Mouse (Mus musculus): Measurements from ENCODE around the gene Iapp. TPM values are rescaled to one million over a fixed set of nuclear protein-coding genes. Genes with fewer than 3 reads are reported as not detected.
"Not testable (repeated sequence)": the region's sequence is repeated elsewhere in the genome, so short reads cannot be mapped to it uniquely, and the experiment has no call there.

The Iapp gene
- not detected in 3 replicates for total RNA-seq (2017)

DNA sequence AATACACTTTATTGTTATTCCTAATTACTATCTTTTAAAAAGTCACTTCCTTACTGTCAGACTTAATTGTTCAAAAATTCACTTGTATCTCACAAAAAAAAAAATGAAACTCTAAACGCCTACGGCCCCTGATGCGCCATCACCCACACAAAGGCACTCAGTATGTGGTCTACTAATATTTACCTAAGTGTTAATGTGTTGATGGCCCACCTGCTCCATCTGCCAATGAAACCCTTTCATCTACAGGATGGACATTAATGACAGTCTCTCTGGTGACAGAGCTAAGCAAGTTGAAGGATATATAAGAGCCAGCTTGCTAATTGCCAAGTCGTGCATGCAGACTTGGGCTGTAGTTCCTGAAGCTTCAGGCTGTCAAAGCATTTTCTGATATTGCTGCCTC, at the start of gene Iapp:
Gene Iapp (plus strand): TSS at position 326 of the 400 bp plus-strand sequence.
- no peak for ATAC-seq (replicated peaks; ENCODE audit: insufficient number of reproducible peaks, low FRiP score, low TSS enrichment, poor library complexity, severe bottlenecking)

DNA sequence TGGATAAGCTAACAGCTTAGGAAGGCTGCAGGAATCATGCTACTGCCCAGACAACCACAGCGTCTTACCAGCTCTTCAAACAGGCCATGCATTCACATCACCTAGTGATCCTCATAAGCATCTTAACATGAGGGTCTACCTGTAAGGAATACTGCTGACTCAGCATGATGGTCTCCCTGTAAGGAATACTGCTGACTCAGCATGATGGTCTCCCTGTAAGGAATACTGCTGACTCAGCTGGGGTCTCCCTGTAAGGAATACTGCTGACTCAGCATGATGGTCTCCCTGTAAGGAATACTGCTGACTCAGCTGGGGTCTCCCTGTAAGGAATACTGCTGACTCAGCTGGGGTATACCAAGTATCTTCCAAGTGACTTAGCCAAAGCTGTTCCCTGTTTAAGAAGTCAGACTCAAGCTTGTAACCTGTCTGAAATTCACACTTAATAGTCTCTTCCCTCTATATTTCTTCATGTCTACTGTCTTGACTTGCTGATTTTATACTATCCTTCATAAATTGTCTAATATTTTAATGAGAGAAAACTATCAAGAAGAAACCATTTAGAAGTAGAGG, 47.4 kb upstream of the Iapp start:
- not testable (repeated sequence) for ATAC-seq (replicated peaks; ENCODE audit: insufficient number of reproducible peaks, low FRiP score, low TSS enrichment, poor library complexity, severe bottlenecking)

DNA sequence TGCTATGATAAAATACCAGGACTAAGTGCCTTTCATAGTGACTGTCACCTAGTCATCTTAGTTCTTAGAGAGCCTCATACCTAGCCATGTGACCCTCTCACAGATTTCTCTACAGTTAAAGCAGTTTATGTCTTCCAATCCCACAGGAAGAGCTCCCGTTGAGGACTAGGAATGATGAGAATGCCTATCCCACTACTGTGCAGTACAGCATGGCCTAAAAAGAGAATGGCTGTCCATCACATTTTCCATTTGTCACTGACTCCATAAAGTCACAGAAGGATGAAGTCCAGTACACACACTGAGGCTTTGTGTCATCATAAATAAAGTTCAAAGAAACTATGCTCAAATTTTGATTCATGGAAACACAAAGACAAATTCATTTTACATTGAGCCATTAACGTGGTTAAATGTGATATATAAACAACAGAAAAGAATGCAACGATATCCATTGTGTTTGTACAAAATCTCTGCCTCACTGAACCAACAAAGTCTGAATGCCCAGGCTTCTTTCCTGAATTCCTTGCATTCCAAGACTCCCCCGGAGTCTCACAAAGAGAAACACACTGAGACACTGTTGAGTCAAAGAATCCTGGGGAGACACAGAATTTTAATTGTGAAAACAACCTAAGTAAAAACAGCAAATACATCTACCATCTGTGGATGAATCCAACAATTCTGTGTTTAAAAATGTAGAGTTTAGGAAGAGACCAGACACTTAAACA, 22.3 kb upstream of the Iapp start:
- no peak for ATAC-seq (replicated peaks; ENCODE audit: insufficient number of reproducible peaks, low FRiP score, low TSS enrichment, poor library complexity, severe bottlenecking)

DNA sequence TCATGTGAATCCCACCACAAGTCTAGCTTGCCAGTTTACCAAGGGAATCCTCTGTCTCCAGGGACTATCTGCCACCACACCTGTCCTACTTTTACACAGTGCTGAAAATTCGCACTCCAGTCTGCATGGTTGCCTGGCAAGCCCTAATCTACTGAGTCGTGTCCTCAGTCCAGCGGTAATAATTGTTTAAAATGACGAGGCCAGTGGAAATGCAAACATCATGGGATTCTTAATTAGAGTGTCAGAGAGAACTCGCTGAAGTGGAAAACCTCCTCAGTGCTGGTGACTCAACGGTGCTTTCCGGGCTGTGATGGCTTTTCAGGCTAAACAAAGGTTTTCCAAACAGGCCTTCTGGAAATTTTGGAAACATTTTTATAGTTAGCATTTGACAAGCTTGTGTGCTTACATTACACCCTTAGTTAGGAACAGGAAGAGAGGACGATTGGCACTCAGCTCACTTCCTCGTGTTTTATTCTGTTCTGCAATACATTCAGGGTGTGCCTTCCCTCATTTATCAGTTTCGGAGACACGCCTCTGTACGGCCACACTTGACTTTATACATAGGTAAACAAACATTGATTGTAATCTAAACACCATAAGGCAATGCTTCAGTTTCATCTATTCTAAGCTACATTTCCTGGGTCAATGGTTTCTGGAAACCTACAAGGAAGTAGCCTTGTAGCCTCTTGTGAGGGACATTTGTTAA, 8.7 kb upstream of the Iapp start:
- ATAC-seq (replicated peaks; ENCODE audit: insufficient number of reproducible peaks, low FRiP score, low TSS enrichment, poor library complexity, severe bottlenecking), result no peak

DNA sequence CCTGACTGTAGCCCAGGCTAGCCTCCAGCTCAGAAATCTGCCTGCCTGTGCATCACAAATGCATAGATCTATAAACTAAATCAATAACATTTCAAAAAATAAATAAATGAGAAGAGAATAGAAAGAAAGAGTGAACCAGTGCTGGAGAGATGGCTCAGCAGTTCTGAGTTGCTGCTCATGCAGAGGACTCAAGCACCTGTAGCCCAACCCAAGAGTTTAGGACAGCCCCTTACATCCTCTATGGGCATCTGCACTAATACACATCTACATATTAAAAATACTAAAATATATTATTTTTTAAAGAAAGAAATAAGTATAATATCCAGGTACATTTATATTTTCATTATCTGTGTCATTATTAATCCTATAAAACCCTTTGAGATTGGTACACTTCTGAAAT, 6.9 kb downstream of the Iapp start:
- ATAC-seq (replicated peaks; ENCODE audit: insufficient number of reproducible peaks, low FRiP score, low TSS enrichment, poor library complexity, severe bottlenecking), result no peak

DNA sequence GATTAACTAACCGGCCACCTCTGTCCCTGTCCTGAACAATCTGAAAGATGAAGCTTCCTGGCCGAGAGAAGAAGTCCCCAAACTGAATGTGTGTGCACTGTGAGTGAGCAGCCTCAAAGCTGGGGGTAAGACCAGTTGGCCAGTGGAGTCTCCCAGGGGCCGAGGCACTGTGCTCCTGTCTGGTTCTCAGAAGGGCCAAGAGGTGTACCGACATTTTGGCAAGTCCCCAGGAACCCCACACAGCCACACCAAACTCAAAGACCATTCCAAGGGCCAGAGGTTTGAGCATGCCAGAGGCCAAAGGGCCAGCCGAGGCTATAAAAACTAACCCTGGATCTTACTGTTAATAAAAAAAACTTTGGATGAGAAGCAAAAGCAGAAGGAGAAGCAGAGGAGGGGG, 16.1 kb downstream of the Iapp start:
- no peak for ATAC-seq (replicated peaks; ENCODE audit: insufficient number of reproducible peaks, low FRiP score, low TSS enrichment, poor library complexity, severe bottlenecking)

DNA sequence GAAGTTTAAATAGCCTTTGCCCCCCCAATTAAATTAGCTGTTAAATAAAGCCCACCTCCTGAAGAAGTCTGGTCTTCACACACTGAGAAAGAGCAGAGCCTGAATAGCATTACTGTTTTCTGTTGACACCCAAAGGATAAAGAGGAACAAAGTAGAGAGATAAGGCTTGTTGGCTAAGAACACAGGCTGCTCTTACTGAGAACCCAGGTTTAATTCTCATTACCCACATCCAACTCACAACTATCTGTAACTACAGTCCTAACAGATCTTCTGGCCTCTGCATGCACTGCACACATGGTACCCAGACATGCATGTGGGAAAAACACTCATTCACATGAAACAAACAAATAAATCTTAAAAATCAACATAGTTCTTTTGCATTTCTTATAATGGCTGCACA, 18.9 kb downstream of the Iapp start:
- no peak for ATAC-seq (replicated peaks; ENCODE audit: insufficient number of reproducible peaks, low FRiP score, low TSS enrichment, poor library complexity, severe bottlenecking)

DNA sequence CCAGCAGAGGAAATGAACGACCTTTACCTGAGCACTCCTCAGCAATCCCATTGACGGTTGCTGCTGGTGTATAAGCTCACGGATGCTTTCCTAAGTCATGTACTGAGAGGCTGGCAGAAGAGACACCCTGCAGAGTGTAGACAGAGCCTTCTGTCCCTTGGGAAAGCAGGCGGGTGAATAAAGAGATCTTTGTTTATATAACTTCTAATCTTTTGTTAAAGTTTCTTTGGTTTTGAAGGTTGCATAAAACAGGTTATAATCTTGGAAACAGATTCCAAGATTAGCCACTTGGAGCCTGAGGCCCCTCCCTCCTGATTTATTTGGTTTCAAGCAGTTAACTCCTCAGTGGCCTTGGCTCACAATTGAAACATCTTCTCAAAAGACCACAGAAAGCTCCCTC, 24.7 kb downstream of the Iapp start, which contains the start of gene Slco1a5:
Gene Slco1a5 (minus strand): TSS at position 101 of the 400 bp plus-strand sequence.
- ATAC-seq (replicated peaks; ENCODE audit: insufficient number of reproducible peaks, low FRiP score, low TSS enrichment, poor library complexity, severe bottlenecking), result no peak

DNA sequence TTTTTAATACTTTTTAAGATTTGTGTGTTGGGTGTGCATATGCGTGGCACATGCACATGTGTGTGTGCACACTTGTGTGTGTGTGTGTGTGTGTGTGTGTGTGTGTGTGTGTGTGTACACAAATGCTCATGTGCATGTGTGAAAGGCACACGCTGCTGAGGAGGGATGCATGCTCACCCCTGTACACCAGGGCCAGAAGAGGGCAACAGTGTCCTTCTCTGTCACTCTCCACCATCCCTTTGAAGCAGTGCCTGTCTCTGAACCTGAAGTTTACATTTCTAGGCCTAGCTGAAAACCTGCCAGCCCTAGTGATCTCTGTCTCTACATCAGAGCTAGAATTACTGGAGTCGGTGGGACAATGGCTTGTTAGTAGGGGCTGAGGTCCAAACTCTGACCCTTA, 28.4 kb downstream of the Iapp start:
- ATAC-seq (replicated peaks; ENCODE audit: insufficient number of reproducible peaks, low FRiP score, low TSS enrichment, poor library complexity, severe bottlenecking), result no peak

DNA sequence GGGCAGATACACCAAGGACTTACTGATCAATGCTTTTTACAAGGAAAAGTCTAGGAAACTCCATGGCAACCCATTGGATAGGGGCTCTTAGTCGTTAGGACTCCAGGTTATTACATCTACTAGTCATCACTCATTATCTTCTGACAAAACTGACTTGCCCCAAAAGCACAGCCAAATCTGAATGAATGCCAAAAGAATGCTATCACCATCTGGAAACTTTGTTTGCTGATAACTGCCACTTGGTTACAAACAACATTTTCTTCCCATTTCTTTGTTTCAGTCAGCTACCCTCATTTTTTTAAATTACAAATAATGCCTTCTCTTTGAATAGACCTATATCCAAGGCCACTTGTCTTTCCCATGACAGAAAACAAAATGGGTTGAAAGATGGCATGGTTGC, 31.0 kb downstream of the Iapp start:
- no peak for ATAC-seq (replicated peaks; ENCODE audit: insufficient number of reproducible peaks, low FRiP score, low TSS enrichment, poor library complexity, severe bottlenecking)

DNA sequence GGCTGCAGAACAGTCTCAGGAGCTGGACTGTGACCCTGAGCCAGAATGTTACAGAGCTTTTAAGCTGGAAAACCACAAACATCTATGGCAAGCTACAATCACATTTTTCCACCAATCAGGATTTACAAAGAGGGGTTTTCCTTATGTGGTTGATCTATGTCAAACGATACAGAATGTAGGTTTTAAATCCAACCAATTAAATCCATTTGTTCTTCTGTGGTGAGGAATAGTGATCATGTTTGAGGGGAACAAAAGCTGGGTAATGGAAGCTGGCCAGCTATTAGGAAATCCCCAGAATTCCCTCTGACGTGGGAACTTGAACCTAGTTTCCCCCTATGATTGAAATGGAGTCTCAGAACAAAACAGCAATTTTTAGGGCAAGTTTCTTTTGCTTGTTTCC, 40.7 kb downstream of the Iapp start:
- ATAC-seq (replicated peaks; ENCODE audit: insufficient number of reproducible peaks, low FRiP score, low TSS enrichment, poor library complexity, severe bottlenecking), result no peak

DNA sequence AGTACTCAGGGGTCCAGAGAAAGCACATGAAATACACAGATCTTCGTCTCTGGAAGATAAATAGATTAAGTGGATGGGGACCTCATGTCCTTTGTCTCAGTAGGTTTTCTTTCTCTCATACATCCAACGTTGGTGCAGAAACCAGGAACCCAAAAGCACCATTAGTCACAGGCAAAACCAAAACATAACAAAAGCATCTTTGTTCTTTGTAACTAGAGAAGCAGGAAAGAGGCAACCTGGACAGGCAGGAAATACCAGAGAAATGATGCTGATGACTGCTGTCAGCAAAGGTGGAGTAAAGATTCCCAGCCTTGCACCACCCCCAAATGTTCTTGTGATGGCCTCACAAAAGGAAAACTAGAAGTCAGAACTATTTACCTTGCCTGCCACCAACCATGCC, 41.4 kb downstream of the Iapp start:
- ATAC-seq (replicated peaks; ENCODE audit: insufficient number of reproducible peaks, low FRiP score, low TSS enrichment, poor library complexity, severe bottlenecking), result no peak

DNA sequence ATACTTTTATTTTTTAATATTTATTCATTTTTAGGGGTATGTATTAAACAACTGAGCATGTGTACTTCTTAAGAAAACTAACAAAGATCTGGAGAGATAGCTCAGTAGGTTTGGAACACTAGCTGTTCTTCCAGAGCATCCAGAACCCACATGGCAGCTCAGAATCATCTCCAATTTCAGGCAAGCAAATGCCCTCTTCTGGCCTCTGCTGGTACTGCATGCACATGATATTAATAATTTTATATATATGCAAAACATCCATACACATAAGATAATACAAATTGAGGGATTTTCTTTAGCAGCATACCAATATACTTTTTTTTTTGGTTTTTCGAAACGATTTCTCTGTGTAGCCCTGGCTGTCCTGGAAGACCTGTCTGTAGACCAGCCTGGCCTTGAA, 45.3 kb downstream of the Iapp start:
- no peak for ATAC-seq (replicated peaks; ENCODE audit: insufficient number of reproducible peaks, low FRiP score, low TSS enrichment, poor library complexity, severe bottlenecking)

DNA sequence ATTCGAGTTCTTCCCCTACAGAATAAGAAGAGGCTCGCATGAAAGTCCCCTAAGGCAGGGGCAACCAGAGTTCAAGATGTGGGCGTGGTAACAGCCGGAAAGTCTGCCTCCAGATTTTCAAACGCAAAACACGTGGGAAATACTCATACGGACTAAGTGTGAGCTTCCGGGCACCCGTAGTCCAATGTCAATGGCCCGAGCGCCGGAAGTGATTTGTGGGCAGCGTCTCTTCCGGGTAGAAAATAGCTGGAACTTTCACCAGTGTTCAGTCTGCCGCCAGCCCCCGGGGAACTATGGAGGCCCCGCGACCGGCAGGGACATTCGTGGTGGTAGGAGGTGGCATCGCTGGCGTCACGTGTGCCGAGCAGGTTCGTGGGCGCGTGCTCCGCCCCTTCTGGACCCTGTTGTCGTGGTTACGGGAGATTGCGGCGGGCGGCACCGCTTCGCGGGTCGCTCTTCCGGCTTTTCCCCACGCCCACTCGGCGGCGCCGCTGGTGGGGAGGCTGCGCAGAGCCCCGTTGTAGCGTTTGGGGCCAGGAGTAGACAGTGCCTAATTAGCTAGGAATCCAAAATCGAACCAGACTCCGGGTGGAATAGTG, 47.3 kb downstream of the Iapp start, which contains the start of gene Pyroxd1:
Gene Pyroxd1 (plus strand): TSS at position 215 of the 599 bp plus-strand sequence.
- peak; percentile 80 for ATAC-seq (replicated peaks; ENCODE audit: insufficient number of reproducible peaks, low FRiP score, low TSS enrichment, poor library complexity, severe bottlenecking)

DNA sequence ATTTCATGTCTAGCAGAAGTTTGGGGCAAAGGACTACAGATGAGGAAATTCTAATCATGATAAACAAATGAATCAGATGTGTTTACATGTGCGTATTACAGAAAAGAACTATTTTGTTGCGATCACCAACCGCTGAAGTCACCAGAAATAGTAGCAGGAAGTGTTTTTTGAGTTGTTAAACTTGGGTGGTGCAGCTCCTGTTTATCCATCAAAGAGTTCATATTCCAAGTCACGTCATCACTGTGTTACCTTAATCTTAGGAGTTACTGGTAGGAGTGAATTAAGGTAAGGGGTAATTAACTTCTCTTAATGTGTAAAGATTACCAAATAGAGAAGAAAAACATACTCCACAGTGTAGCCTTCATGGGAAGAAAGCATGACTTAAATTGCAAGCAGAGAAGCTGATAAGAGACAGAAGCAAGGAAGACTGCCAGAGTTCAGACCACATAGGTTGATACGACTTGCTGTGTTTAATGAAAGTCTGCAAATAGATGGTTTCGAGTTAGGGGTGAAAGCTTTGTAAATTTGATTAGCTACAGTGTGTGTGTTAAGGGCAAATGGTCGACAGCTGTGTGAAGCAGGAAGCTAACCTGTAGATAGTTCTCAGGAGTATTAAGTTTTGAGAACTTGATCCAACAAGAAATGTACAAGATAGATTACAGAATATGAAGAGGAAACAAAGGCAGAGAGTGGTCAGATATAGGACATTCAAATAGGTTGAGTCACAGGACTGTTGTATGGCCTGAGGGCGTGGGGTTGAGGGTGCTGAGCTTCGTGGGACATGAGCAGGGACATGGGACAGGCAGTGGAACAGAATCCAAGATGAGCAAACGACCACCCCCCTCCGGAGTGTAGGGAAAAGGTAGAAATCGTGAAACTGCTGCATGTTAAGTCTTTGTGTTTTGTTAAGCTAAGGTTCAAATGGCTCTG, 48.2 kb downstream of the Iapp start:
- no peak for ATAC-seq (replicated peaks; ENCODE audit: insufficient number of reproducible peaks, low FRiP score, low TSS enrichment, poor library complexity, severe bottlenecking)

DNA sequence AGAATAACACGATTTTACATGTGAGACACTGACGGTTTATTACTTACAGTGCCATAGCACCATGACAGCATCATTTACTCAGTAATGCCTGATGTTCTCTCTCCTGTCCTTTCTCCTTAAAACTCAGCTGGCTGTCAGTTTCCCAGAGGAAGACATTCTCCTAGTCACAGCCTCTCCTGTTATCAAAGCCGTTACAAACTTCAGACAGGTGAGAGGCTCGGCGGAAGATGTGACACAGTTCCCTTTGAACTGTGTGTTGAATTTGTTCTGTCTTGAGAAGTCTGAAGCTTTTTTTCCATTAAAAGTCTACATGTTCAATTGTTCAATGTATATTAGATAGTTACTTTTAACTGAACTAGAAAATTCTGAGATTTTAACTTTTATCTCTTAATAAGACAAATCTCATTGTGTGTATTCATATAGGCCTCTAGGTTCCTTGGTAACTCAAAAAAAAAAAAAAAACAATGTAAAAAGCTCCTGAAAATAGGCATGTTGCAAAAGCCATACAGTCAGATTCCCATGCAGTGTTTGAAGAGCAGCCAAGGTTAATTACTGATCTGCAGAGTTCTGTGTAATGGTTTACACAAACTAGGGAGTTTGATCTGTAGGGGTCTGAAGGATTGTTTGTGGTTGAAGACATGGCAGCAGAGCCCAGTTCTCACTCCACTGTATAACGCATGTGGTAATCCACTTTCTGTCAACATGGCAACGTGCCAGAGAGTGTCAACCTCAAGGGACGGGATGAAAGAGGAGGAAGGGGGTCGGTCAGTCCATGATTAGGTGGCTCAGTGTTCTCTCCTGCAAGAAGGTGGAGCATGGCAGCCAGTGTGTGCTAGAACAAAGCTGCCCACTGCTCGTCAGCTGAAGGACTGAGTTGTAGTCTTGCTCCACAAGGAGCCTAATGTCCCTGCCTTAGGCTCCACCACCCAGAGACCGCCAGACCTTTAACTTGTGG, 49.5 kb downstream of the Iapp start:
- ATAC-seq (replicated peaks; ENCODE audit: insufficient number of reproducible peaks, low FRiP score, low TSS enrichment, poor library complexity, severe bottlenecking), result no peak

DNA sequence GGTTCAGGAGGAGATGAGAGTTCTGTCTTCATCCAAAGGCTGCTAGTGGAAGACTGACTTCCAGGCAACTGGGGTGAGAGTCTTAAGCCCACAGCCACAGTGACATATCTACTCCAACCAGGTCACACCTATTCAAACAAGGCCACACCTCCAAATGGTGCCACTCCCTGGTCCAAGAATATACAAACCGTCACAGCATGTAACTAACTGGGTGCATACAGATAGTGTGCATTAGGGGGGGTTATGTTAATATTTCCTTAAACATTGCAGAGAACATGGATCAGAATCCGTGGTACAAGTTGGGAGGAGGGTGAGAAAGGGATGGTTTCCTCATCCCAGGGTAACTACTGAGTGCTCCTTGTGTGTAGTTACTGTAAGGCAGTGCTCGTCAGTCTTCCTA, 53.9 kb downstream of the Iapp start:
- ATAC-seq (replicated peaks; ENCODE audit: insufficient number of reproducible peaks, low FRiP score, low TSS enrichment, poor library complexity, severe bottlenecking), result not testable (repeated sequence)

All from monocyte, adult 5-6 weeks (primary cell).